Mouse (Mus musculus) lung, postnatal 10 days (tissue): ENCODE measurements around the gene Mospd3.

ENCODE experiments used
- DNase-seq: peaks from one replicate; pipeline ENCODE4 v3.0.0; 2021

The Mospd3 gene

DNA sequence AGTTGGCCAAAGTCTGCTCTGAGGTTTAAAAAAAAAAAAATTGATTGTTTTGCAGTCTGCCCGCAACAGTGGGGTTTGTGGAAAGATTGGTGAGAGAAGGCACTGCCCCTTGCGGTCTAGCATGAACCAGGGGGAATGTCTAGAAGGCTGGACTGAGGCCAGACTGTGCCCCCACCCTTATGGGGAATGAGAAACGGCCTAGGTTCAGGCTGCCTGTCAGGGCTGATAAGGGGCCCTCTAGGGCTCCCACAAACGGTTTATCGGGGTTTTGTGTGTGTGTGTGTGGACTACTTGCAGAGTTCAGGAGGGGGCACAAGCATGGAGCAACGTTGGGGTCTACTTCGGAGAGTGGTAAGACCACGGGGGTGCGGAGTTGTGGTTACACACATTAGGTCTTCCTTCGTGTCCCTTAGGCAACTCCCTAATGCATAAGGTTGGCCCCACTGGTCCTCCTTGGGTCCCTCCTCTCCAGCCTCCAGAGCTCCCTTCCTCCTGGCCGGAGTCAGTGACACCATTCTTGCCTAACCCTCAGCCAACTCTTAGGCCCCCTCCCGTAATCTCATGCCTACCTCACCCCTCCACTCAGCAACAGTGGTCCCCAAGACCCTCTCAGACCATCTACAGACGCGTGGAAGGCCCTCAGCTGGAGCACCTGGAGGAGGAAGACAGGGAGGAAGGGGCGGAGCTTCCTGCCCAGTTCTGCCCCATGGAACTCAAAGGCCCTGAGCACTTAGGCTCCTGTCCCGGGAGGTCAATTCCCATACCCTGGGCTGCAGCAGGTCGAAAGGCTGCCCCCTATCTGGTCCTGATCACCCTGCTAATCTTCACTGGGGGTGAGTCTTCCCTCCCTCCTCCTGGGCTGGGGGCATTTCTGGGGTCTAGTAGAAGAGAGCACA is 29.9 kb downstream of the Mospd3 start:
- DNase-seq: no peak

DNA sequence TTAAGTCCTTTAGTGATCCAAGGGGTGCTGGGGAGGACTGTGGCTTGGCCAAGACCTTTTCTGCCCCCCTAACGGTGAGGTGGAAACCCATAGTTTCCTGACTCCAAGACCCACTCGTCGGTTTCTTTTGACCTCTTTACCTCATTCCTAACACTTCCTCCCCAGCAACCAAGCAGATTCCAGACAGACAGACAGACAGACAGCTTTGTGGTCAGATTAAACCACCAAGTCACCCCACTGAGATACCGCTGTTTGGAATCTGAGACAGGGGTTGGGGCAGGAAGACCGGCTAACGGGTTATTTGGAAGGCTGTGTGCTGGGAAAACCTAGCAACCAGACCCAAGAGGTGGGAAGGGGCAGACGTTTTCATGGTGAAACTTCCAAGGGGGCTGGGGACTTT is 30.7 kb downstream of the Mospd3 start:
- no peak for DNase-seq

DNA sequence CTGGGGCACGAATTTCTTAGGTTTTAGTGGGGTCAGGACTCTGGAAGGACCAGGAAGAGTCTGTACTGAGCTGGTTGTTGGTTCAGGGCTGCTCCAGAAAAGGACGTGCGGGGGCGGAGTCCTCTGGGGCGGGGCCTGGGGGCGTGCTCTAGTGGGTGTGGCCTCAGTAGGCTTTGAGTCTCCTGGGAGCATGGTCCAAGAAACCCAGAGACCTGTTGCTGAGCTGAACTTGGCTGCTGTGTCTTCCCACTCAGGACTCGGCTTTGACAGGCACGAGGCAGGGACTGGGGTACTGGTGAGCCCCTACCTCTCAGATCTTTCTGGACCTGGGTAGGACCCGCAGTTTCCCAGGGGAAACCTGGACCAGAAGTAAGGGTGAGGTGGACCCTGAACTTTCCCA is 31.2 kb downstream of the Mospd3 start, which contains the start of gene Tfr2:
Gene Tfr2 (plus strand): TSS at position 176 of the 400 bp plus-strand sequence.
- peak; percentile 74 for DNase-seq

GRCm38 (mm10) chr5:137569031-137569430 is 31.8 kb downstream of the Mospd3 start:
- DNase-seq: no peak

DNA sequence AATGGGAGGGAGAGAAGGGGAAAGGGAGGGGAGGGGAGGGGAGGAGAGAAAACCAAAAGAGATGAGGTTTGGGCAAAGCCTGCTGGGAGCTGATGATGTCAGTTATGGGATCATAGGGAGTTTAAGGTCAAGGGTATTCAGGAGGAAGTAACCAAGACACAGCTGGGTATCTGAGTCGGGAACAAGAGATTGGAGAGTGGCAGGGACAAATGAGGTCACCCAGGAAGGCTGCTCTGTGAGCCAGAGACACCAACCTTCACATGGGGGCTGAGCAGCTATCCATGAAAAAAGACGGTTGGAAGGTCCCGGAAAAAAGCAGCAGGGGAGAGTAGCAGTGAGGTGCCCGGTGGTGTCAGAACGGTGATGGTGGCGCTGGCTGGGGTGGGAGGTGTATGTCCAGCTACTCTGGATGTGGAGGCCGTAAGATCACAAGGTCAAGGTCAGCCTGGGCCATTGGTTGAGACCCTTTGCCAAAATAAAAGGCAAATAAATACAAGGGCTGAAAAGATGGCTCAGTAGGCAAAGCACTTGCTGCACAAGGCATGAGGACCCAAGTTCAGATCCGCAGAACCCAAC is 32.5 kb downstream of the Mospd3 start:
- DNase-seq: no peak

DNA sequence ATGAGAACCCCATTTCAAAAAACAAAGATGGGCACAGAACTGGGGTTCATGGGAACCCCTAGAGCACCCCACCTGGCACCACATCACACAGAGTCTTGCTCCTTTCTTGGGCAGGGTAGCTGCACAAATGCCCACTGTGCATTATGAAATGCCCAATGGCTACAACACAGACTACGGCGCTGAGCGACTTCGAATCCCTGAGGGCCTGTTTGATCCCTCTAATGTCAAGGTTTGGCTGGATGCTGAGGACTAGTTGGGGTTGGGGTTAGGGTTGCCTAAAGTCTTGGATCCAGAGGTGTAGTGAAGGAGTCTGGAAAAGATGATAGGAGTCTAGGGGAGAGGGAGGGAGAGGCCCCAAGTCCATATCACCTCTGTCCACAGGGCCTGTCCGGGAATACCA is 34.4 kb downstream of the Mospd3 start:
- no peak for DNase-seq

DNA sequence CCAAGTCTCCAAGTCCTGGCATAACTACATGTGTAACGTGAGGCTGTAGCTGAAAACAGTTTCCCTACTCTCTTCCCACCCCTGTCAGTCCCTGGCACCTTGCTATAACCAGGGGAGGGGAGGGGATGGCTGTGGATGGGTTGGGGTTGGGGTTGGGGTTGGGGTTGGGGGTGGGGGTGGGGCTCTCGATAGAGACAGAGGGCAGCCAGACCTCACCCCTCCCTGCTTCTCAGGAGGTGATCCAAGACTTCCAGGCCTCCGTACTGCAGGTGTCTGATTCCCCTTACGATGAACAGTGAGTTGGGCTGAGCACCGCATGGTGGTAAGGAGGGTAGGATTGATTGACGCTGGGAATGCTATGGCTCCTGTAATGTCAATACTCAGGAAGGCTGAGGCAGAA is 35.1 kb downstream of the Mospd3 start:
- DNase-seq: no peak

- no peak for DNase-seq
Observed at GRCm38 (mm10) chr5:137562965-137563364, 37.9 kb downstream of the Mospd3 start.

GRCm38 (mm10) chr5:137561556-137561955 is 39.3 kb downstream of the Mospd3 start:
- DNase-seq: no peak

GRCm38 (mm10) chr5:137553898-137554297 is 47.0 kb downstream of the Mospd3 start:
- no peak for DNase-seq

DNA sequence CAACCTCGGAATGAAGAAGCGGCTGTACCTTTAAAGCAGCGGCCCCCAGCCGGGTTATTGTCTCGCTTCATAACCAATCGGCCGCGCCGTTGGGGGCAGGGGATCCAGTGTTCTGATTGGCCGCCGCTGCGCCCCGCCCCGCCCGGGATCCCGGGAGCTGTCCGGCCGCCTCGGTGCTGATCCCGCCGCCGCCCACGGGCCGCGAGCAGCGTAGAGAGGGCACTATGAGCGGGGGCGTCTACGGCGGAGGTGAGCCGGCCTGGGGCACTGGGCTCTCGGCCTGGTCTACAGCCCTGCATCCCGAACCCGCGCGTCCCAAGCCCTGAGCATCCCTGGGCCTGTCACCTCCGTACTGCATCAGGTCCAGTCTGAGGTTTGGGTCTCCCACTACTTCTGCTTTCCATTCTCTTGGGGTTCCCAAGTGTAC is 47.4 kb downstream of the Mospd3 start, which contains the start of gene Actl6b:
Gene Actl6b (plus strand): TSS at position 107 of the 427 bp plus-strand sequence.
- DNase-seq: peak; percentile 74

DNA sequence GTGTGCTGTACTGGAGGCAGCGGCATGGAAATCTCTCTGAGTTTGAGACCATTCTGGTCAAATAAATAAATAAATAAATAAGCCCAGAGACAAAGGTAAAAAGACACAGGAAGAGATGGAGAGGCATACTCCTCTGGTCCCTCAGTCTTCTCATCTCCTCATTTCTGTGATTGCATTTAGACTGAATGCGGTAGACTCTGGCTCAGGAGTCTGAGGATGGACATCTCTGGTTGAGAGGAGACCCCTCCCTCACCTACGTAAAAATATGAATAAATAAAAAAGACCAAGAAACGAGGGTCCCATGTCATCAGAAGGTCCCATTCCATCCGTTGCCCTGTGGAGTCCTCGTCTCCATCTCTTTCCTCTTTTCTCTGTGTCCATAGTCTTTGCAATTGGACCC is 47.9 kb downstream of the Mospd3 start:
- DNase-seq: no peak

DNA sequence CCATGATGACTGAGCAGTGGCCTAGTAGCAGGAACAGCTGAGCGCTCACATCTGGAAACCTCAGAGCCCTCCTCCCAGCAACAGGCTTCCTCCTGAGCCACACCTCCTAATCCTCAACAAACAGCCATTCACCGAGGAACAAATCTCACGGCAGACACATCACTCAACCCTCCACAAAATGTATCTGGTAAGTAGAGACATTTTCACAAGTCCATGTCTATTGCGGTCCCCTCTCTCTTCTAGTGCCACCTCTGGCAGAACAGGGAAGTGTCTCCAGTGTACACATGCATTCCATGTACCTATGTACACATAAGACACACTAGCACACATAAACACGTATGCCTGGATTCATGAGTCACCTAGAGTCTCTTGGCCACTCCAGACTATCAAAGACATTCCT is 49.7 kb downstream of the Mospd3 start:
- no peak for DNase-seq

- DNase-seq: no peak
Observed at GRCm38 (mm10) chr5:137549840-137550239, 51.0 kb downstream of the Mospd3 start.
